Mouse (Mus musculus): ENCODE data around the gene Relb.

GRCm38 (mm10) chr7:19567426-19567825, 61.8 kb downstream of the Relb start:
- no peak for TF ChIP-seq POLR2A (IDR thresholded peaks at IDR 0.05; ENCODE audit: borderline replicate concordance, insufficient read depth, low read length)
- TF ChIP-seq CTCF (IDR thresholded peaks at IDR 0.05; ENCODE audit: borderline replicate concordance, insufficient read depth, low read depth, low read length): no peak
